Mouse (Mus musculus) stomach, postnatal 0 days (tissue): Measurements from ENCODE around the gene Spats2l.

ENCODE experiments used
- CTCF ChIP-seq: IDR thresholded peaks from 2 replicates; pipeline ENCODE4 v1.5.1; 2016; ENCODE audit warnings: antibody characterized with exemption, low read depth, mild to moderate bottlenecking, moderate library complexity
- EP300 ChIP-seq: optimal IDR thresholded peaks from 2 replicates; pipeline ENCODE3; 2016; ENCODE audit warnings: antibody characterized with exemption

GRCm38 (mm10) chr1:57947552-57948347 lies 173.8 kb downstream of the Spats2l start:
- TF ChIP-seq CTCF: no peak
- TF ChIP-seq EP300: no peak
